Mouse (Mus musculus) myocyte (in vitro differentiated cells): ENCODE measurements at regions not wholly inside any gene's neighbourhood (a gene's known extent, or its start where the extent isn't known, plus 50 kb on each side); places are given as distances from the start of the nearest gene placed in this dataset.

Source experiments
- H3K27me3 ChIP-seq: one replicate; pipeline ENCODE4 v1.6.1; 2011; ENCODE audit not compliant: control insufficient read depth, insufficient read depth, insufficient read length
- H3K36me3 ChIP-seq: one replicate; pipeline ENCODE4 v1.6.1; 2011; ENCODE audit not compliant: control insufficient read depth, insufficient read depth
- H3K4me2 ChIP-seq: one replicate; pipeline ENCODE4 v1.6.1; 2011; ENCODE audit warnings: low read depth, control low read depth
- H3K4me3 ChIP-seq: one replicate; pipeline ENCODE4 v1.5.1; 2011; ENCODE audit warnings: mild to moderate bottlenecking, control low read depth, moderate library complexity
- H3K79me2 ChIP-seq: one replicate; pipeline ENCODE4 v1.6.1; 2011; ENCODE audit not compliant: control insufficient read depth, insufficient read depth
- H3ac ChIP-seq: one replicate; pipeline ENCODE4 v1.6.1; 2011; ENCODE audit not compliant: control insufficient read depth, insufficient read length
- CEBPB ChIP-seq: IDR thresholded peaks from 2 replicates; pipeline ENCODE4 v1.6.1; 2011; ENCODE audit warnings: mild to moderate bottlenecking, moderate library complexity; ENCODE audit not compliant: poor library complexity, insufficient read depth, severe bottlenecking
- E2F4 ChIP-seq: IDR thresholded peaks from one replicate; pipeline ENCODE4 v1.6.1; 2011; ENCODE audit warnings: mild to moderate bottlenecking, control low read depth, moderate library complexity; ENCODE audit not compliant: insufficient read depth
- MAX ChIP-seq: IDR thresholded peaks from one replicate; pipeline ENCODE4 v1.6.1; 2011; ENCODE audit warnings: low read depth, mild to moderate bottlenecking, control low read depth
- MYOD1 ChIP-seq, 3 experiments: IDR thresholded peaks; one replicate each; pipeline ENCODE4 v1.6.1; 2011; ENCODE audit warnings: control low read depth in 2 of 3, low read depth in 2 of 3, mild to moderate bottlenecking in 2 of 3, moderate library complexity in 1 of 3; ENCODE audit not compliant: insufficient read length in 2 of 3, control insufficient read depth in 1 of 3
- MYOG ChIP-seq, 3 experiments: IDR thresholded peaks; one replicate each; pipeline ENCODE4 v1.6.1; 2011; ENCODE audit warnings: control low read depth in 2 of 3, low read depth in 2 of 3, mild to moderate bottlenecking in 2 of 3; ENCODE audit not compliant: insufficient read length in 2 of 3, control insufficient read depth in 1 of 3, insufficient read depth in 1 of 3
- POLR2A ChIP-seq: IDR thresholded peaks from one replicate; pipeline ENCODE4 v1.6.1; 2011; ENCODE audit warnings: low read depth, mild to moderate bottlenecking, control low read depth, moderate library complexity; ENCODE audit not compliant: insufficient read length
- POLR2AphosphoS2 ChIP-seq: IDR thresholded peaks from one replicate; pipeline ENCODE4 v1.6.1; 2011; ENCODE audit warnings: low read depth, control low read depth; ENCODE audit not compliant: insufficient read length
- REST ChIP-seq: IDR thresholded peaks from one replicate; pipeline ENCODE4 v1.6.1; 2011; ENCODE audit warnings: mild to moderate bottlenecking, control low read depth, moderate library complexity; ENCODE audit not compliant: insufficient read depth, insufficient read length
- SRF ChIP-seq: IDR thresholded peaks from one replicate; pipeline ENCODE4 v1.6.1; 2011; ENCODE audit warnings: low read depth; ENCODE audit not compliant: control insufficient read depth, insufficient read length
- TCF12 ChIP-seq: IDR thresholded peaks from one replicate; pipeline ENCODE4 v1.6.1; 2011; ENCODE audit warnings: mild to moderate bottlenecking, control low read depth; ENCODE audit not compliant: poor library complexity, insufficient read depth, severe bottlenecking
- TCF3 ChIP-seq: IDR thresholded peaks from one replicate; pipeline ENCODE4 v1.6.1; 2011; ENCODE audit warnings: low read depth, control low read depth; ENCODE audit not compliant: insufficient read length
- USF1 ChIP-seq: IDR thresholded peaks from one replicate; pipeline ENCODE4 v1.6.1; 2011; ENCODE audit warnings: low read depth, mild to moderate bottlenecking, control low read depth, moderate library complexity

DNA sequence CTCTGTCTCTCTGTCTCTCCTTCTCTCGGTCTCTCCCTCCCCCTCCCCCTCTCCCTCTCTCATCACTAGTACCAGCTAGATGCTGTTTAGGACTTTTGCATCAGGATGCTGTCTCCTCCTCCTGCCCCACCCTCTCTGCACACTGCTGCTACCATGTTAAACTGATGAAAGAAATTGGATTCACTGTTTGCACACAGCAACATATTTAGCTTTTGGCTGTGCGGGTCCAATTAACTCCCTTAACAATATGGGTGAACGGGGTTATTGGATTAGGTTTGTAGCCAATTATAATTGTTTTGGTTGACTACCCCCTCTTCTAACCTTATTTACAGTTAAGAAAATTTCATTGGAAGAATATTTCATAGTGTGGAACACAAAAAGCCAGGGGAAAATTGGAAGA is 424.0 kb upstream of the Sorcs1 start:
- H3K27me3 ChIP-seq = no peaks in the 10 kb centered on the region
- no peaks in the 10 kb centered on the region for H3K36me3 ChIP-seq
- TF ChIP-seq MAX = no peak
- TF ChIP-seq POLR2A = no peak
- no peak for TF ChIP-seq USF1
- no peak for TF ChIP-seq CEBPB
- TF ChIP-seq REST = no peak
- TF ChIP-seq MYOD1 (IDR thresholded peaks at IDR 0.05; ENCODE audit: control insufficient read depth in 1 of 3, insufficient read length in 2 of 3, low read depth in 2 of 3) = no peak
- TF ChIP-seq TCF12 = no peak
- no peak for TF ChIP-seq MYOG (IDR thresholded peaks at IDR 0.05; ENCODE audit: control insufficient read depth in 1 of 3, insufficient read depth in 1 of 3, insufficient read length in 2 of 3, low read depth in 2 of 3)
- no peak for TF ChIP-seq TCF3
- TF ChIP-seq POLR2AphosphoS2 = no peak
- no peak for TF ChIP-seq E2F4
- no peak for TF ChIP-seq SRF
- H3ac ChIP-seq = no peak overlapping the region
- H3K79me2 ChIP-seq = no peaks in the 10 kb centered on the region
- no peak overlapping the region for H3K4me2 ChIP-seq
- no peak overlapping the region for H3K4me3 ChIP-seq

DNA sequence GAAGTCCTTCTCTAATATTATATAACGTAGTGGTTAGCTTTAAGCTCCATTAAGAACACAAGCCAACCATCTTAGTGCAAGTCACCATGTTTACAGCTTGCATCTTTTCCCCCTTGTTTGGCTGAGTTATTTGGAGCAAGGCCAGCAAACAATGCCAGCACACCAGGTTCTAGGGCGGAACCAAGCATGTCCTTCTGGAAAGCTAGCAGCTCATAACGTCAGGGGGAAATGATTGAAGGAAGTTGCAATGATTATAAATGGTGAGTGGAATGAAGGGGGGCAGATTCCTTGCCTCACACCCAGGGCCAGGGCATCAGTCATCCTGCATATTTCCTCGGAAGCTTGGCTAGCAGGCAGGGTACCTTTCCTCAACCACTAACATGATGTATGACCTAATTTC is 396.3 kb upstream of the Sorcs1 start:
- H3K4me2 ChIP-seq = no peak overlapping the region
- no peaks in the 10 kb centered on the region for H3K79me2 ChIP-seq
- no peaks in the 10 kb centered on the region for H3K36me3 ChIP-seq
- H3K4me3 ChIP-seq = no peak overlapping the region
- no peak for TF ChIP-seq POLR2AphosphoS2
- TF ChIP-seq REST = no peak
- TF ChIP-seq MAX = no peak
- no peak for TF ChIP-seq MYOD1 (IDR thresholded peaks at IDR 0.05; ENCODE audit: control insufficient read depth in 1 of 3, insufficient read length in 2 of 3, low read depth in 2 of 3)
- TF ChIP-seq CEBPB = no peak
- TF ChIP-seq SRF = no peak
- no peak for TF ChIP-seq TCF3
- TF ChIP-seq POLR2A = no peak
- TF ChIP-seq MYOG (IDR thresholded peaks at IDR 0.05; ENCODE audit: control insufficient read depth in 1 of 3, insufficient read depth in 1 of 3, insufficient read length in 2 of 3, low read depth in 2 of 3) = no peak
- TF ChIP-seq E2F4 = no peak
- no peak for TF ChIP-seq USF1
- no peak for TF ChIP-seq TCF12
- H3ac ChIP-seq = no peak overlapping the region
- H3K27me3 ChIP-seq = no peaks in the 10 kb centered on the region

DNA sequence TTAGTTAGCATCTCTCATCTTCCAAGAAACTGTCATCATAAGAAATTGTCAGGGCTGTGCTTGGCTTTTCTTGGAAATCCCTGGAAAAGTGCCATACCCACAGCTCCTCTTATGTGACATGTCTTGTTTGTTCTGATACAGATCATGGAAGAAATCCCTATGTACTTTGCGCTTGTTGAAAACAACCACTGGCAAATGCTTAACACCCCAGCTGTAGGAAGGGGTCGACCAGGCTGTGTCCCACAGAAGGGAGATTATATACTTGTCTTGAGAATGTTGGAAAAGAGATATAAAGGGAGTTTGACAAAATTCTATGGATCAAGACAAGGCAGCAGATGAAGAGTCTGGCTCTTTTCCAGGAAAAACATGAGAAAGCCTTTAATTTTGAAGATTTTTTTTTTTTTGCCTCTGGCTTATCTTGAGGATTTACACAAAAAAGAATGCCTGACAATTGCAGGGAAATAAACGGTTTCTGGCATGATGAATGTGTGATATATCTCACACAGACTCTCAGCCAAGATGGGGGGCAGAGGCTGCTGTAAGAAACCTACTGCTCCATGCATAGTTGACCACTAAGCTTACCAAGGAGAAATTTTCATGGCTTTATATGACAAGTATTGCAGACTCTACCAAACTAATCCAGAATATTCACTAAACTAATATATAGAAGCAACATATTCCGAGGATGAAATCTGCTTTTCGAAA is 381.7 kb upstream of the Sorcs1 start:
- H3ac ChIP-seq = no peak overlapping the region

DNA sequence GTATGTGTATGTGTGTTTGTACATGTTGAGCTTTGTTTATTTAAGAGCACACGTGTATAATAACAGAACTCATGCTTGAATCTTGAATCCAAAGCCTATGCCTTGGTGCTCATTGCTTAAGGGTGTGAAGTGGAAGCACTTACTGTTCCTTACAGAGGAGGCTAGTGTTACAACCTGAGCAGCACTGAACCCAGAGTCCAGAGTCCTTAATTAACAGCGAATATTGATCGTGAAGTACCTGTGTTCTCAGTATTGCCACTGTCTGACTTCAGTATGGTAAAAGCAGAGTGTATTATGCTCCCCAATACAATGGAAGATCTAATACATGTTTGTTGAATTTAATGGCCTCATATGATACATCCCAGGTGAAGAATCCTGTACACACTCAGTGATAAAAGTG is 365.1 kb upstream of the Sorcs1 start:
- no peak overlapping the region for H3ac ChIP-seq
- no peak overlapping the region for H3K4me3 ChIP-seq
- H3K27me3 ChIP-seq = no peaks in the 10 kb centered on the region
- no peaks in the 10 kb centered on the region for H3K36me3 ChIP-seq
- no peak overlapping the region for H3K4me2 ChIP-seq
- TF ChIP-seq REST = no peak
- no peak for TF ChIP-seq MYOG (IDR thresholded peaks at IDR 0.05; ENCODE audit: control insufficient read depth in 1 of 3, insufficient read depth in 1 of 3, insufficient read length in 2 of 3, low read depth in 2 of 3)
- TF ChIP-seq TCF3 = no peak
- no peak for TF ChIP-seq TCF12
- TF ChIP-seq MAX = no peak
- no peak for TF ChIP-seq CEBPB
- no peak for TF ChIP-seq SRF
- no peak for TF ChIP-seq POLR2A
- TF ChIP-seq POLR2AphosphoS2 = no peak
- no peak for TF ChIP-seq E2F4
- no peak for TF ChIP-seq MYOD1 (IDR thresholded peaks at IDR 0.05; ENCODE audit: control insufficient read depth in 1 of 3, insufficient read length in 2 of 3, low read depth in 2 of 3)
- TF ChIP-seq USF1 = no peak
- no peaks in the 10 kb centered on the region for H3K79me2 ChIP-seq

More for the DNA sequence above, 381.7 kb upstream of the Sorcs1 start:
- Histone ChIP-seq H3K36me3 (no peaks in the 10 kb centered on the region), H3K27me3 (no peaks in the 10 kb centered on the region), H3K79me2 (no peaks in the 10 kb centered on the region), H3K4me2 (no peak overlapping the region), H3K4me3 (no peak overlapping the region)
- TF ChIP-seq SRF = no peak
- no peak for TF ChIP-seq MYOD1 (IDR thresholded peaks at IDR 0.05; ENCODE audit: control insufficient read depth in 1 of 3, insufficient read length in 2 of 3, low read depth in 2 of 3)
- no peak for TF ChIP-seq TCF12
- TF ChIP-seq MAX = no peak
- no peak for TF ChIP-seq POLR2A

DNA sequence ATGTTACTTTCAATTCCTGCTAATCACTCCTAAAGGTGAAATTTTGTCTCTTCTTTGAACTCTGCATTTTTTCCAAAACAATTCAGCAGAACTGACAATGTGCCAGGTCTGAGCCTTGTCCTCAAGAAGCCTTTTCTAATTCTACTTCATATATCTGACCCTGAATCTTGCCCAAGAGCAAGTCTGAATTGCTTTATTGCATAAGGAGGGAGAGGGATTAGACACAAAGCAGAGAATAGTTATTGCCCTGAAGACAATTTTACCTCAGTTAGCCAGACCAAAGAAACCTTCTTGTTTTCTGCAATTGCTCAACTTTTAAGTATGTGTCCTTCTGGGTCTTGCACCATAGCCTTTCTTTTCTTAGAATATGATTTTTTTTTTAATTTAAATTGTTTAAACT is 316.0 kb upstream of the Sorcs1 start:
- TF ChIP-seq SRF (no peak), REST (no peak), MAX (no peak), POLR2A (no peak), MYOG (IDR thresholded peaks at IDR 0.05; ENCODE audit: control insufficient read depth in 1 of 3, insufficient read depth in 1 of 3, insufficient read length in 2 of 3, low read depth in 2 of 3) (no peak), TCF12 (no peak), POLR2AphosphoS2 (no peak), TCF3 (no peak), CEBPB (no peak), USF1 (no peak), MYOD1 (IDR thresholded peaks at IDR 0.05; ENCODE audit: control insufficient read depth in 1 of 3, insufficient read length in 2 of 3, low read depth in 2 of 3) (no peak)
- no peak overlapping the region for H3K4me2 ChIP-seq
- no peaks in the 10 kb centered on the region for H3K36me3 ChIP-seq
- no peak overlapping the region for H3ac ChIP-seq
- H3K27me3 ChIP-seq = no peaks in the 10 kb centered on the region
- H3K4me3 ChIP-seq = no peak overlapping the region
- no peaks in the 10 kb centered on the region for H3K79me2 ChIP-seq
